Mouse (Mus musculus): ENCODE data around the gene Mns1.
"Not testable (repeated sequence)": the region's sequence is repeated elsewhere in the genome, so short reads cannot be mapped to it uniquely, and the experiment has no call there.

Mns1 gene

GRCm38 (mm10) chr9:72449367-72449766 lies 11.6 kb downstream of the Mns1 start:
- DNase-seq (ENCODE audit: low read depth, low spot score) = peak; percentile 62
- Histone ChIP-seq H3K27me3 (ENCODE audit: control insufficient read depth, insufficient read depth, low read length, poor library complexity, severe bottlenecking) (no peaks in the 10 kb centered on the region), H3K36me3 (ENCODE audit: control insufficient read depth, insufficient read depth, low read length, poor library complexity, severe bottlenecking) (no peaks in the 10 kb centered on the region)

GRCm38 (mm10) chr9:72449841-72450240 lies 12.0 kb downstream of the Mns1 start:
- no peak for DNase-seq (ENCODE audit: low read depth, low spot score)
- H3K36me3 ChIP-seq (ENCODE audit: control insufficient read depth, insufficient read depth, low read length, poor library complexity, severe bottlenecking) = no peaks in the 10 kb centered on the region
- H3K27me3 ChIP-seq (ENCODE audit: control insufficient read depth, insufficient read depth, low read length, poor library complexity, severe bottlenecking) = no peaks in the 10 kb centered on the region

- DNase-seq (ENCODE audit: low read depth, low spot score) = no peak
- H3K36me3 ChIP-seq (ENCODE audit: control insufficient read depth, insufficient read depth, low read length, poor library complexity, severe bottlenecking) = no peaks in the 10 kb centered on the region
- H3K27me3 ChIP-seq (ENCODE audit: control insufficient read depth, insufficient read depth, low read length, poor library complexity, severe bottlenecking) = no peaks in the 10 kb centered on the region
Measured at GRCm38 (mm10) chr9:72450363-72450762, 12.6 kb downstream of the Mns1 start.

GRCm38 (mm10) chr9:72451111-72451510 lies 13.3 kb downstream of the Mns1 start:
- Histone ChIP-seq H3K36me3 (ENCODE audit: control insufficient read depth, insufficient read depth, low read length, poor library complexity, severe bottlenecking) (no peaks in the 10 kb centered on the region), H3K27me3 (ENCODE audit: control insufficient read depth, insufficient read depth, low read length, poor library complexity, severe bottlenecking) (no peaks in the 10 kb centered on the region)
- no peak for DNase-seq (ENCODE audit: low read depth, low spot score)

GRCm38 (mm10) chr9:72454281-72454680 lies 16.5 kb downstream of the Mns1 start:
- H3K27me3 ChIP-seq (ENCODE audit: control insufficient read depth, insufficient read depth, low read length, poor library complexity, severe bottlenecking); H3K36me3 ChIP-seq (ENCODE audit: control insufficient read depth, insufficient read depth, low read length, poor library complexity, severe bottlenecking); DNase-seq (ENCODE audit: low read depth, low spot score): not testable (repeated sequence)

GRCm38 (mm10) chr9:72456374-72456773 lies 18.6 kb downstream of the Mns1 start:
- no peak for DNase-seq (ENCODE audit: low read depth, low spot score)
- Histone ChIP-seq H3K36me3 (ENCODE audit: control insufficient read depth, insufficient read depth, low read length, poor library complexity, severe bottlenecking) (0 out of 2 replicates have a peak, but pooled peaks cover 2% of the 10 kb centered on the region), H3K27me3 (ENCODE audit: control insufficient read depth, insufficient read depth, low read length, poor library complexity, severe bottlenecking) (no peaks in the 10 kb centered on the region)

GRCm38 (mm10) chr9:72458233-72458632 lies 20.4 kb downstream of the Mns1 start:
- peak; percentile 86 for DNase-seq (ENCODE audit: low read depth, low spot score)
- 0 out of 2 replicates have a peak, but pooled peaks cover 2% of the 10 kb centered on the region for H3K36me3 ChIP-seq (ENCODE audit: control insufficient read depth, insufficient read depth, low read length, poor library complexity, severe bottlenecking)
- H3K27me3 ChIP-seq (ENCODE audit: control insufficient read depth, insufficient read depth, low read length, poor library complexity, severe bottlenecking) = no peaks in the 10 kb centered on the region

- Histone ChIP-seq H3K27me3 (ENCODE audit: control insufficient read depth, insufficient read depth, low read length, poor library complexity, severe bottlenecking) (no peaks in the 10 kb centered on the region), H3K36me3 (ENCODE audit: control insufficient read depth, insufficient read depth, low read length, poor library complexity, severe bottlenecking) (0 out of 2 replicates have a peak, but pooled peaks cover 2% of the 10 kb centered on the region)
- no peak for DNase-seq (ENCODE audit: low read depth, low spot score)
Measured at GRCm38 (mm10) chr9:72459703-72460102, 21.9 kb downstream of the Mns1 start.

GRCm38 (mm10) chr9:72460767-72461166 lies 23.0 kb downstream of the Mns1 start:
- no peak for DNase-seq (ENCODE audit: low read depth, low spot score)
- H3K27me3 ChIP-seq (ENCODE audit: control insufficient read depth, insufficient read depth, low read length, poor library complexity, severe bottlenecking) = no peaks in the 10 kb centered on the region
- H3K36me3 ChIP-seq (ENCODE audit: control insufficient read depth, insufficient read depth, low read length, poor library complexity, severe bottlenecking) = 0 out of 2 replicates have a peak, but pooled peaks cover 2% of the 10 kb centered on the region

GRCm38 (mm10) chr9:72462427-72462826 lies 24.6 kb downstream of the Mns1 start:
- Histone ChIP-seq H3K27me3 (ENCODE audit: control insufficient read depth, insufficient read depth, low read length, poor library complexity, severe bottlenecking) (no peaks in the 10 kb centered on the region), H3K36me3 (ENCODE audit: control insufficient read depth, insufficient read depth, low read length, poor library complexity, severe bottlenecking) (0 out of 2 replicates have a peak, but pooled peaks cover 2% of the 10 kb centered on the region)
- DNase-seq (ENCODE audit: low read depth, low spot score) = no peak

- Histone ChIP-seq H3K27me3 (ENCODE audit: control insufficient read depth, insufficient read depth, low read length, poor library complexity, severe bottlenecking) (no peaks in the 10 kb centered on the region), H3K36me3 (ENCODE audit: control insufficient read depth, insufficient read depth, low read length, poor library complexity, severe bottlenecking) (no peaks in the 10 kb centered on the region)
- DNase-seq (ENCODE audit: low read depth, low spot score) = no peak
Measured at GRCm38 (mm10) chr9:72464806-72465205, 27.0 kb downstream of the Mns1 start.

GRCm38 (mm10) chr9:72465754-72466181 lies 28.0 kb downstream of the Mns1 start:
- no peaks in the 10 kb centered on the region for H3K27me3 ChIP-seq (ENCODE audit: control insufficient read depth, insufficient read depth, low read length, poor library complexity, severe bottlenecking)
- peak; percentile 56 for DNase-seq (ENCODE audit: low read depth, low spot score)

GRCm38 (mm10) chr9:72467551-72468407 lies 30.0 kb downstream of the Mns1 start:
- Histone ChIP-seq H3K36me3 (ENCODE audit: control insufficient read depth, insufficient read depth, low read length, poor library complexity, severe bottlenecking) (0 out of 2 replicates have a peak, but pooled peaks cover 2% of the 10 kb centered on the region), H3K27me3 (ENCODE audit: control insufficient read depth, insufficient read depth, low read length, poor library complexity, severe bottlenecking) (no peaks in the 10 kb centered on the region)
- DNase-seq (ENCODE audit: low read depth, low spot score) = peak; percentile 77

More at GRCm38 (mm10) chr9:72465754-72466181, 28.0 kb downstream of the Mns1 start:
- no peaks in the 10 kb centered on the region for H3K36me3 ChIP-seq (ENCODE audit: control insufficient read depth, insufficient read depth, low read length, poor library complexity, severe bottlenecking)

GRCm38 (mm10) chr9:72468616-72469015 lies 30.8 kb downstream of the Mns1 start:
- peaks cover 4% of the 10 kb centered on the region; the same call in 1 of the 2 replicates for H3K36me3 ChIP-seq (ENCODE audit: control insufficient read depth, insufficient read depth, low read length, poor library complexity, severe bottlenecking)
- peak; percentile 64 for DNase-seq (ENCODE audit: low read depth, low spot score)
- no peaks in the 10 kb centered on the region for H3K27me3 ChIP-seq (ENCODE audit: control insufficient read depth, insufficient read depth, low read length, poor library complexity, severe bottlenecking)

GRCm38 (mm10) chr9:72469851-72470250 lies 32.0 kb downstream of the Mns1 start:
- DNase-seq (ENCODE audit: low read depth, low spot score) = no peak
- Histone ChIP-seq H3K36me3 (ENCODE audit: control insufficient read depth, insufficient read depth, low read length, poor library complexity, severe bottlenecking) (peaks cover 4% of the 10 kb centered on the region; the same call in 1 of the 2 replicates), H3K27me3 (ENCODE audit: control insufficient read depth, insufficient read depth, low read length, poor library complexity, severe bottlenecking) (no peaks in the 10 kb centered on the region)

All from splenic B cell, adult 2 months (primary cell).